Mouse (Mus musculus) heart, embryonic 13.5 days (tissue): ENCODE data around the gene Hnrnpa1. TPM values are rescaled to one million over a fixed set of nuclear protein-coding genes. Genes with fewer than 3 reads are reported as not detected.
"Not testable (repeated sequence)": the region's sequence is repeated elsewhere in the genome, so short reads cannot be mapped to it uniquely, and the experiment has no call there.

ENCODE experiments used
- ATAC-seq: fragments of 200-750 bp; cut with Nextera tagmentation; 2 replicates; pipeline ENCODE4 v1.8.0; 2017; ENCODE audit warnings: moderate TSS enrichment; ENCODE audit not compliant: insufficient number of reproducible peaks, low FRiP score, low TSS enrichment; ENCODE audit errors: extremely low read depth
- H3K27ac ChIP-seq: fragments of 300-500 bp; sonication (generic); replicated peaks from 2 replicates; pipeline ENCODE4 v1.5.1; 2015; ENCODE audit warnings: moderate library complexity, mild to moderate bottlenecking, inconsistent platforms
- H3K27me3 ChIP-seq: fragments of 300-500 bp; sonication (generic); replicated peaks from 2 replicates; pipeline ENCODE4 v1.6.1; 2015; ENCODE audit warnings: mild to moderate bottlenecking, inconsistent platforms
- H3K36me3 ChIP-seq: fragments of 300-500 bp; sonication (generic); 2 replicates; pipeline ENCODE4 v1.6.1; 2015; ENCODE audit warnings: mild to moderate bottlenecking, inconsistent platforms
- H3K4me1 ChIP-seq: fragments of 300-500 bp; sonication (generic); 2 replicates; pipeline ENCODE4 v1.6.1; 2015; ENCODE audit warnings: inconsistent platforms
- H3K4me2 ChIP-seq: fragments of 300-500 bp; sonication (generic); 2 replicates; pipeline ENCODE4 v1.6.1; 2015; ENCODE audit warnings: inconsistent platforms, mild to moderate bottlenecking, moderate library complexity
- H3K4me3 ChIP-seq: fragments of 300-500 bp; sonication (generic); 2 replicates; pipeline ENCODE4 v1.5.1; 2015; ENCODE audit warnings: moderate library complexity, mild to moderate bottlenecking, inconsistent platforms
- H3K9ac ChIP-seq: fragments of 300-500 bp; sonication (generic); 2 replicates; pipeline ENCODE4 v1.6.1; 2015; ENCODE audit warnings: inconsistent platforms, mild to moderate bottlenecking, moderate library complexity
- H3K9me3 ChIP-seq: fragments of 300-500 bp; sonication (generic); 2 replicates; pipeline ENCODE4 v1.6.1; 2016; ENCODE audit warnings: inconsistent platforms
- WGBS: fragments of 180-500 bp; shearing (Covaris S2); methylation state at CpG from one replicate; pipeline ENCODE4 v1.1.7; 2015; ENCODE audit warnings: mixed read lengths; 5-methylcytosine and 5-hydroxymethylcytosine counted together
- polyA plus RNA-seq: library from polyadenylated mRNA; unstranded; fragments of >200 nt; fragmentation: Nextera tagmentation; extraction: Ambion mirVana; gene quantifications from 2 replicates; pipeline ENCODE4 v1.2.1, GENCODE M21; 2015

Hnrnpa1 gene
- polyA plus RNA-seq, 1 experiment from 2014 or later = 500 TPM

GRCm38 (mm10) chr15:103220785-103221184 lies 19.4 kb upstream of the Hnrnpa1 start:
- H3K9ac ChIP-seq = peak overlapping the region; percentile 59
- H3K9me3 ChIP-seq = no peaks in the 10 kb centered on the region
- H3K27me3 ChIP-seq = no peaks in the 10 kb centered on the region
- H3K4me2 ChIP-seq = peak overlapping the region; percentile 35
- no peak overlapping the region for H3K4me3 ChIP-seq
- H3K4me1 ChIP-seq = peaks cover 42% of the 10 kb centered on the region
- H3K27ac ChIP-seq = peak overlapping the region; percentile 85
- ATAC-seq = no peak
- WGBS = 11% methylated on average over 3 of the region's 3 CpGs
- H3K36me3 ChIP-seq = peaks cover 13% of the 10 kb centered on the region

GRCm38 (mm10) chr15:103221386-103221785 lies 18.8 kb upstream of the Hnrnpa1 start:
- H3K27me3 ChIP-seq = no peaks in the 10 kb centered on the region
- H3K4me3 ChIP-seq = no peak overlapping the region
- peak overlapping the region; percentile 37; the same call in 1 of the 2 replicates for H3K9ac ChIP-seq
- ATAC-seq = no peak
- peaks cover 36% of the 10 kb centered on the region for H3K4me1 ChIP-seq
- H3K36me3 ChIP-seq = peaks cover 13% of the 10 kb centered on the region
- peak overlapping the region; percentile 35 for H3K4me2 ChIP-seq
- no peaks in the 10 kb centered on the region for H3K9me3 ChIP-seq
- H3K27ac ChIP-seq = peak overlapping the region; percentile 85
- 60% methylated on average over 1 of the region's 1 CpGs for WGBS

GRCm38 (mm10) chr15:103224161-103224560 lies 16.1 kb upstream of the Hnrnpa1 start:
- 89% methylated on average over 2 of the region's 2 CpGs for WGBS
- peaks cover 13% of the 10 kb centered on the region for H3K36me3 ChIP-seq
- H3K27ac ChIP-seq = no peak overlapping the region

GRCm38 (mm10) chr15:103227022-103227421 lies 13.2 kb upstream of the Hnrnpa1 start:
- H3K9ac ChIP-seq = no peak overlapping the region
- H3K27me3 ChIP-seq = no peaks in the 10 kb centered on the region
- 82% methylated on average over 3 of the region's 3 CpGs for WGBS
- no peak overlapping the region for H3K27ac ChIP-seq
- ATAC-seq = no peak
- no peak overlapping the region for H3K4me3 ChIP-seq
- H3K9me3 ChIP-seq = no peaks in the 10 kb centered on the region
- peaks cover 30% of the 10 kb centered on the region for H3K4me1 ChIP-seq
- peaks cover 13% of the 10 kb centered on the region for H3K36me3 ChIP-seq
- H3K4me2 ChIP-seq = no peak overlapping the region

More at GRCm38 (mm10) chr15:103224161-103224560, 16.1 kb upstream of the Hnrnpa1 start:
- Histone ChIP-seq H3K4me2 (no peak overlapping the region), H3K4me1 (peaks cover 39% of the 10 kb centered on the region), H3K9ac (no peak overlapping the region), H3K27me3 (no peaks in the 10 kb centered on the region), H3K9me3 (no peaks in the 10 kb centered on the region), H3K4me3 (no peak overlapping the region)
- ATAC-seq = no peak

- no peak overlapping the region for H3K4me2 ChIP-seq
Observed at GRCm38 (mm10) chr15:103227572-103227971, 12.7 kb upstream of the Hnrnpa1 start.

GRCm38 (mm10) chr15:103228904-103229303 lies 11.3 kb upstream of the Hnrnpa1 start:
- H3K27ac ChIP-seq = peak overlapping the region; percentile 49
- H3K36me3 ChIP-seq = peaks cover 10% of the 10 kb centered on the region
- H3K9me3 ChIP-seq = no peaks in the 10 kb centered on the region
- no peaks in the 10 kb centered on the region for H3K27me3 ChIP-seq
- H3K4me2 ChIP-seq = no peak overlapping the region
- no peak overlapping the region for H3K9ac ChIP-seq
- no peak overlapping the region for H3K4me3 ChIP-seq
- 41% methylated on average over 2 of the region's 2 CpGs for WGBS
- ATAC-seq = no peak
- peaks cover 43% of the 10 kb centered on the region for H3K4me1 ChIP-seq

More at GRCm38 (mm10) chr15:103227572-103227971, 12.7 kb upstream of the Hnrnpa1 start:
- H3K27me3 ChIP-seq = no peaks in the 10 kb centered on the region
- peaks cover 34% of the 10 kb centered on the region for H3K4me1 ChIP-seq
- 69% methylated on average over 2 of the region's 2 CpGs for WGBS
- H3K36me3 ChIP-seq = peaks cover 10% of the 10 kb centered on the region
- no peaks in the 10 kb centered on the region for H3K9me3 ChIP-seq
- ATAC-seq = no peak
- no peak overlapping the region for H3K27ac ChIP-seq
- no peak overlapping the region for H3K9ac ChIP-seq
- H3K4me3 ChIP-seq = no peak overlapping the region

GRCm38 (mm10) chr15:103233119-103233518 lies 7.1 kb upstream of the Hnrnpa1 start:
- H3K4me1 ChIP-seq = peaks cover 40% of the 10 kb centered on the region
- 75% methylated on average over 2 of the region's 2 CpGs for WGBS
- no peak for ATAC-seq
- peaks cover 23% of the 10 kb centered on the region for H3K36me3 ChIP-seq
- H3K9me3 ChIP-seq = no peaks in the 10 kb centered on the region
- no peak overlapping the region for H3K4me3 ChIP-seq
- H3K4me2 ChIP-seq = no peak overlapping the region
- no peaks in the 10 kb centered on the region for H3K27me3 ChIP-seq
- H3K27ac ChIP-seq = 0 out of 2 replicates have a peak overlapping the region, but pooled peaks have one; percentile 12
- no peak overlapping the region for H3K9ac ChIP-seq

- no peak for ATAC-seq
- H3K9me3 ChIP-seq = no peaks in the 10 kb centered on the region
- no peak overlapping the region for H3K27ac ChIP-seq
- no peak overlapping the region for H3K4me3 ChIP-seq
- peak overlapping the region; percentile 89 for H3K4me2 ChIP-seq
- WGBS = 87% methylated on average over 7 of the region's 7 CpGs
- H3K27me3 ChIP-seq = no peaks in the 10 kb centered on the region
- peaks cover 37% of the 10 kb centered on the region for H3K4me1 ChIP-seq
- H3K9ac ChIP-seq = no peak overlapping the region
- H3K36me3 ChIP-seq = peaks cover 36% of the 10 kb centered on the region
Observed at GRCm38 (mm10) chr15:103237295-103237694, 2.9 kb upstream of the Hnrnpa1 start.

GRCm38 (mm10) chr15:103239130-103239684 lies 1.0 kb upstream of the Hnrnpa1 start:
- Histone ChIP-seq H3K36me3 (peaks cover 52% of the 10 kb centered on the region), H3K27ac (peak overlapping the region; percentile 96), H3K27me3 (no peaks in the 10 kb centered on the region), H3K9ac (peak overlapping the region; percentile 94), H3K4me1 (peaks cover 45% of the 10 kb centered on the region), H3K4me3 (peak overlapping the region; percentile 80), H3K4me2 (peak overlapping the region; percentile 89), H3K9me3 (no peaks in the 10 kb centered on the region)
- peak; percentile 77 for ATAC-seq
- WGBS = under 1% methylated on average over 26 of the region's 26 CpGs

GRCm38 (mm10) chr15:103239685-103240159 lies 510 bp upstream of the Hnrnpa1 start, which contains the start of gene Cbx5:
Cbx5 (minus strand) TSS chr15:103239816.
- no peaks in the 10 kb centered on the region for H3K9me3 ChIP-seq
- H3K4me1 ChIP-seq = peaks cover 45% of the 10 kb centered on the region
- H3K4me3 ChIP-seq = peak within 1 kb of the TSS; percentile 80
- peaks cover 48% of the 10 kb centered on the region for H3K36me3 ChIP-seq
- ATAC-seq = peak; percentile 86
- peak within 1 kb of the TSS; percentile 89 for H3K4me2 ChIP-seq
- peak within 1 kb of the TSS; percentile 96 for H3K27ac ChIP-seq
- H3K9ac ChIP-seq = peak within 1 kb of the TSS; percentile 94
- H3K27me3 ChIP-seq = no peaks in the 10 kb centered on the region
- WGBS = under 1% methylated on average over 39 of the region's 39 CpGs

- H3K9me3 ChIP-seq, H3K27me3 ChIP-seq, ATAC-seq: not testable (repeated sequence)
- H3K36me3 ChIP-seq = peaks cover 49% of the 10 kb centered on the region
- peak overlapping the region; percentile 89 for H3K4me2 ChIP-seq
- H3K27ac ChIP-seq = peak overlapping the region; percentile 96
- 9% methylated on average over 12 of the region's 12 CpGs for WGBS
- peaks cover 55% of the 10 kb centered on the region for H3K4me1 ChIP-seq
- peak overlapping the region; percentile 94 for H3K9ac ChIP-seq
- peak overlapping the region; percentile 80 for H3K4me3 ChIP-seq
Observed at GRCm38 (mm10) chr15:103241071-103242018, 1.1 kb downstream of the Hnrnpa1 start.
